Mouse (Mus musculus) cerebellum, adult 2 months (tissue): ENCODE data around the gene Arid5a.

Source experiments
- CTCF ChIP-seq: fragments of 200-500 bp; IDR thresholded peaks from 2 replicates; pipeline ENCODE4 v1.5.1; 2011; ENCODE audit warnings: low read depth, mild to moderate bottlenecking, control low read depth, low read length, moderate library complexity, borderline replicate concordance; ENCODE audit not compliant: insufficient read depth
- POLR2A ChIP-seq: fragments of 200-500 bp; IDR thresholded peaks from 2 replicates; pipeline ENCODE4 v1.6.1; 2011; ENCODE audit warnings: low read length, control low read depth, borderline replicate concordance; ENCODE audit not compliant: insufficient read depth

DNA sequence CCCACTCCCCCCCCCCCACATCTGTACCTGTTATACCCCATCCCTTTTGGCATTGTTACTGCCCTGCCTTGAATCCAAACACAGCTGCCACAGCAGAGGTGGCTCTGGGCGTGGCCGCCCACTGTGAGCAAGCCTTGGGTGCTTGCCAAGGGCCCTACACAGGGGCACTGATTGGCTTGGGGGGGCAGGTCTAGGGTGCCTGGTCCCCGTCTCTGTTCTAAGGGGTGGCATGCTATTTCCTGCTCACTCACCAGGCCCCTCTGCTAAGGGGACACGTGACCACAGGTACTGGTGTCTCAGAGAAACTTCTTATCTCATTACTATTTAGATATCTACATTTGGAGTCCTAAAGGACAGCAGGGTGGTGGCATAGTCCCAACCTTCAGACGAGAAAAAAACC is 35.0 kb upstream of the Arid5a start:
- TF ChIP-seq CTCF (no peak), POLR2A (no peak)
